Mouse (Mus musculus): Measurements from ENCODE around the gene Etv2.
A peak's percentile ranks its signal among the peaks of the same experiment; 100 is the strongest.

Etv2 gene

GRCm38 (mm10) chr7:30635752-30636151, at the start of gene Etv2:
Gene Etv2 (minus strand): TSS chr7:30635852.
- DNase-seq = no peak

DNA sequence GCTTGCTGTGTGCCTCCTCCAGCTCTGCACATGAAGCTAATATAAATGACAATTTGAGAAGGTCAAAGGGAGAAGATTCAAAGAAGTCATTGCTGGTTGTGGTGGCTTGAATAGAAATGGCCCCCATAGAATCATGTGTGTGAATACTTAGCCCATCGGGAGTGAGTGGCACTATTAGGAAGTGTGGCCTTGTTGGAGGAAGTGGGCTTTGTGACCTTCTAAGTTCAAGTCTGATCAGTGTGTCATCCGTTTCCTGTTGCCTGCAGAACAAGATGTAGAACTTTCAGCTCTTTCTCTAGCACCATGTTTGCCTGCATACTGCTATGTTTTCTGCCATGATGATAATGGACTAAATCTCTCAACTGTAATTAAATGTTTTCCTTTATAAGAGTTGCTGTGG, 47.8 kb upstream of the Etv2 start:
- DNase-seq = no peak

- no peak for DNase-seq
Measured at GRCm38 (mm10) chr7:30681897-30682296, 46.2 kb upstream of the Etv2 start.

DNA sequence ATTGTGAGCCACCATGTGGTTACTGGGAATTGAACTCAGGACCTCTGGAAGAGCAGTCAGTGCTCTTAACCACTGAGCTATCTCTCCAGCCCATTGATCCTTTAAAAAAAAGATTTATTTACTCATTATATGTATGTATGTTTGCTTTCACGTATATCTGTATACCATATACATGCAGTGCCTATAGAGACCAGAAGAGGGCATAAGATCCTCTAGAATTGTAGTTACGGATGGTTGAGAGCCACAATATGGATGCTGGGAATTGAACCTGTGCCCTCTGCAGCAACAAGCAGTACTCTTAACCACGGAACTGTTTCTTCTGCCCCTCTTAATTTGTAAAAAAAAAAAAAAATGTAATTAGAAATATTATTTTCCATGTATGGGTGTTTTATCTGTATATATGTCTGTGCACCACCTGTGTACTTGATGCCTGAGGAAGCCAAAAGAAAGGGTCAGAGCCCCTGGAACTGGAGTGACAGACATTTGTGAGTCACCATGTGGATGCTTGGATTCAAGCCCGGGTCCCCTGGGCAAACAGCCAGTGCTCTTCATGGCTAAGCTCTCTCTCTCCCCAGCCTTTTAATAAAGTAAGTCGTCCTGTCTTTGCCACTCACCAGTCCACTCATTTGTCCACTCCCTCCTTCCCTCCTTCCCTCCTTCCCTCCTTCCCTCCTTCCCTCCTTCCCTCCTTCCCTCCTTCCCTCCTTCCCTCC, 42.8 kb upstream of the Etv2 start:
- no peak for DNase-seq

DNA sequence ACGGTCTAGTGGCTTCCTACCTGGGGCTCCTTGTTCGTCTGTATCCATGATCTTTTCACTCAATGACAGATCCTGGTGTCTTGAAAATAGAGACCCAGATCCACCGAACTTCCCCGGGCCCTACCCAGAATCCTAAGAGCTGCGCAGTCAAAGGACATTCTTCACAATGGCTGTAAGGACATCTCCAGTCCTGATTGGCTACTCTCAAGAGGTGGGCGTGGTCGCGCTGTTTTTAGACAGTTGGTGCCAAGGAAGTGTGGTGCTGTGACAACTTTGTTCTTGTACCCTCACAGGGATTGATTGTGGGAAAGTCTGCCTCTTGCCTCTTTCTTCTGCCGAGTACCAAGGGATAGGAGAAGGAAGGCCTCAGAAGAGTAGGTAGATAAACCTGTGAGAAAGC, 35.8 kb upstream of the Etv2 start, which contains the start of gene Pmis2:
Gene Pmis2 (minus strand): TSS at position 126 of the 400 bp plus-strand sequence.
- DNase-seq = no peak

GRCm38 (mm10) chr7:30669229-30669628, 33.6 kb upstream of the Etv2 start:
- DNase-seq = no peak

DNA sequence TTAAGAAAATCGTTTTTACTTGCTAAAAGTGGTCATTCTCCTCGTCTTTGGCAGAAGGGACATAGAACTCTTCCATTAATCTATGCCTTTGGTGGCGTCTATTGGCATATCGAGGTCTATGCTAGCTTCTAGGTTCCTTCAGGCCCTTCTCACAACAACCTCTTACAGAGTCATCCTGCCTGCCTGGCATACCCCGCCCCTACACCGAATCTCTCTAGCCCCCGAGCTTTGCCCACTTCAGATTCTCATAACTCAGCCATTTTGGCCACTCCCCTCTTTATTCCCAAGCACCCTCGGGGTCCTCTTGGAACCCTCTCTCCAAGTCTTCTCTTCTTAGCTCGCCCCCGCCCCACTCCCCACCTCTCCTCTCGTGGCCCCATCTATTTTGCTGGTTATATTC, 29.7 kb upstream of the Etv2 start:
- DNase-seq = no peak

GRCm38 (mm10) chr7:30664529-30665200, 29.0 kb upstream of the Etv2 start, which contains the start of gene Haus5:
Gene Haus5 (minus strand): TSS chr7:30664994.
- DNase-seq = peak; percentile 92

DNA sequence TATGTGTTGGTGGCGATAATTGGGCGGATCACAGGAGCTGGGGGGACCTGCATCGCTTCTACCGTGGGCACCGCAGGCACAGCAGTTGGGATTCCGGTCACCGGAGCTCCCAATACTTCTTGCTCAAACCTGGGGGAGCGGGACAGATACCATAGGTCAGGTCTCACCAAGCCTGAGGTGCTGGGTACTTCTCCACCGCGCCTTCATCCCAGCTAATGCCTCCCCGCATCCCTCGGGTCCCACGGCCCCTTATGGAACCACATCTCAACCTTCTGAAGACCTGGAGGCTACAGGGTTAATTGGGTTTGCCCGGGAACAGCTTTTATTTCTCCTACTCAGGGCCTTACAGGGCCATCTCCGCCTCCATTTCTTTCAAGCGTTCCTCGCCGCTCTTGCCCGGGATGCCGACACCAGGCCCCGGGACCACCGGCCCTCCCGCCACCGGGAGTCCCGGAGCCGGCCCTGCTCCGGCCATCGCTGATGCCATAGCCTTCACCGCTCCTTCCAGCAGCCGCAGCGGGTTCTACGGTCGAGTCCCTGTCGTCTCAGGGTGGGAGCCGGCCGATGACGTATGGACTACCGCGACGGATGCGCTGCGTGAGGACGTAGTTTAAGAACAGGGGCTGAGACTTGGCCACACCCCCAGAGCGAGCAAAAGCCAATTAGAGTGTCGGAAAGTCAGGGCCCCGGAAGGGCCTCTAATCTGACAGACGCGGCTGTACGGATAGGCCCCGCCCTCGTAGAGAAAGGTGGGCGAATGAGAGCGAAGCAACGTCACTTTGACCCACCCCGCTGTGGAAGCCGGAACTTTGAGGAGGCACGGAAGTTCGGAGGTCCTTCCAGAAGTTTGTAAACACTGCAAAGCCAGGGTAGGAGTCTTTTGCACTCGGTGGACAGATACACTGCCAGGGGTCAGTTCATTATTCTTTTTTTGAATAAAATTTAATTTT, 14.2 kb upstream of the Etv2 start, which contains the start of gene Rbm42:
Gene Rbm42 (minus strand): TSS at position 727 of the 950 bp plus-strand sequence.
- peak; percentile 97 for DNase-seq

- DNase-seq = no peak
Measured at GRCm38 (mm10) chr7:30639083-30639482, 3.4 kb upstream of the Etv2 start.

- DNase-seq = no peak
Measured at GRCm38 (mm10) chr7:30636395-30636794, 743 bp upstream of the Etv2 start.

- peak; percentile 40 for DNase-seq
Measured at GRCm38 (mm10) chr7:30634621-30635020, 1.0 kb downstream of the Etv2 start.

DNA sequence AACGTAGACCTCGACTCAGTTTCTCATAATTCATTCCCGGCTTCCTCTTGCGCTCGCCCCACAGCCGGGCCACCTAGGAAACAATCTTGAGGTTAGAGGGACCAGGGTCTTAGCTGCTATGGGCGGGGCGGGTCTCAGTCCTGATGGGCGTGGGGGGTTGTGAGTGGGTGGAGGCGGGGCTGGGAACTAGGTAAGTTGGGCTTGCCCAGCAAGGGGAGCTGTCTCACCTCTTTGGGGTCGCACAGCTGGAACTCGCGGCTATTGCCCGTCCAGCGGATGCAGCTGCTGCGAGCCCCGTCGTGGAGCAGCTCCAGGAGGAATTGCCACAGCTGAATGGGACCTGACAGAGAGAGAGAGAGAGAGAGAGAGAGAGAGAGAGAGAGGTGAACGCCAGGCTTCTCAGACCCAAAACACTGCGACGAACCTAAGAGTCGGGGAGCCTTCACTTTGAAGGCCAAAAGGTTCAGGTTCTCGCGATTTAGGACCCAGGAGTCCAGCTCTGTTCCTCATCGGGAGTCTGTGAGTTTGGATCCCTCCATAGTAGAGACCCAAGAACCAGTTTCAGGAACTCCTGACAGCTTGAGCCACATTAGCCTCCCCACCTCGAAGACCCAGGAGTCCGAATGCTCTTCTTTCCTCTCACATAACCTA, 1.8 kb downstream of the Etv2 start:
- DNase-seq = no peak

- DNase-seq = no peak
Measured at GRCm38 (mm10) chr7:30629013-30629412, 6.6 kb downstream of the Etv2 start.

GRCm38 (mm10) chr7:30626647-30627046, 9.0 kb downstream of the Etv2 start:
- DNase-seq = no peak

- peak; percentile 88 for DNase-seq
Measured at GRCm38 (mm10) chr7:30625530-30626384, 9.9 kb downstream of the Etv2 start, which contains the start of gene Cox6b1. Gene Cox6b1 (minus strand): TSS chr7:30626151.

DNA sequence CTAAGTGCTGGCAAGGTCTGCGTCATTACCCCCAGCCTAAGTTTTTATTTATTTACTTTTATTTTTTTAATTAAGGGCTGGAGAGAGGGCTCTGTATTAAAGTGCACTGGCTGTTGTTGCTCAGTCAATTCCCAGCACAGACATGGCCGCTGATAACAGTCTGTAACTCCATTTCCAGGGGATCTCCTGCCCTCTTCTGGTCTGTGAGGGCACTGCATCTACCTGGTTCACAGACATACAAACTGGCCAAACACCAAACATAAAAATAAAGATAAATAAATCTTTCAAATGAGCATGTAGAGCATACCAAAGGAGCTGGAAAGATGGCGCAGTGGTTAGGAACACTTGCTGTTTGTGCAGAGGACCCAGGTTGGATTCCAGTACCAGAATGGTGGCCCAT, 16.4 kb downstream of the Etv2 start:
- DNase-seq = peak; percentile 42

DNA sequence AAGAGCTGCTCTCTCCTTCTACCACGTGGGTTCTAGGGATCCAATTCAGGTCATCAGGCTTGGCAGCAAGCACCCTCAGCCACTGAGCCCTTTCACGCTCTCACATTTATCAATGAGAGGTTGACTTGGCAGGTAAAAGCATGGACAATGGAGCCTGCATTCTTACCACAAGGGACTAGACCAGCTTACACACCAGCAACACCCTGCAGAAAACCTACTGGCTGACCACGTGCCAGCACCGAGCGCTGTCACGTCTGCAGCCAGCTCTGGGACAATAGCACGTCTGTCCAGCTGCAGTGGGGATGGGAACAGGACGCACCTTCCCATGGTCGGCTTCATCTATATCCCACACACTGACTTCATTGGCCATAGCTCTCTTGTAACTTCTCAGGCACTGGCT, 17.0 kb downstream of the Etv2 start:
- DNase-seq = no peak

GRCm38 (mm10) chr7:30615049-30615760, 20.4 kb downstream of the Etv2 start:
- DNase-seq = no peak

DNA sequence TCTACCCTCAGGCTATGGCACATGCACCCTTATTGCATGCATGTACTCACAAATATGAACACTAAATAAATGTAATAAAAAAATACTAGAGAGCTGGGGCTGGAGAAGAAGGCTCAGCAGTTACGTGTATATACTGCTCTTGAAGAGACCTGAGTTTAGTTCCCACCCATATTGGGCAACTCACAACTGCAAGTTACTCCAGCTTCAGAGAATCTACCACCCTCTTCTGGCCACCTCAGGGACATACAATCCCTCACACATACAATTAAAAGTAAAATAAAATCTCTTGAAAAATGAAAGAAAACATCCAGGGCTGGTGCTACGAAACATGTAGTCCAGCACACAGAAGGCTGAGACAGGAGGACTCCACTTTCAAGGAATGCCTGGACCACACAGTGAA, 21.2 kb downstream of the Etv2 start:
- no peak for DNase-seq

All from kidney, adult 18-20 months (tissue).